Mouse (Mus musculus) intestine, postnatal 0 days (tissue): ENCODE results near the gene Phactr4. TPM values are rescaled to one million over a fixed set of nuclear protein-coding genes. Genes with fewer than 3 reads are reported as not detected.
A peak's percentile ranks its signal among the peaks of the same experiment; 100 is the strongest.

Source experiments
- ATAC-seq: fragments of 200-750 bp; cut with Nextera tagmentation; 2 replicates; pipeline ENCODE4 v1.8.0; 2017; ENCODE audit warnings: mild to moderate bottlenecking, moderate TSS enrichment, moderate library complexity
- H3K27ac ChIP-seq: fragments of 300-500 bp; sonication (generic); 2 replicates; pipeline ENCODE4 v1.5.1; 2014; ENCODE audit warnings: mild to moderate bottlenecking, low read depth, low read length, moderate library complexity
- H3K27me3 ChIP-seq: fragments of 300-500 bp; sonication (generic); replicated peaks from 2 replicates; pipeline ENCODE4 v1.6.1; 2014; ENCODE audit warnings: low read length, mixed read lengths; ENCODE audit not compliant: control insufficient read depth, insufficient read depth
- H3K36me3 ChIP-seq: fragments of 300-500 bp; sonication (generic); 2 replicates; pipeline ENCODE4 v1.6.1; 2014; ENCODE audit warnings: mild to moderate bottlenecking, moderate library complexity; ENCODE audit not compliant: control insufficient read depth, insufficient read depth
- H3K4me1 ChIP-seq: fragments of 300-500 bp; sonication (generic); replicated peaks from 2 replicates; pipeline ENCODE4 v1.6.1; 2014; ENCODE audit warnings: antibody characterized with exemption, low read length, mixed read lengths; ENCODE audit not compliant: control insufficient read depth, insufficient read depth
- H3K4me2 ChIP-seq: fragments of 300-500 bp; sonication (generic); replicated peaks from 2 replicates; pipeline ENCODE4 v1.6.1; 2014; ENCODE audit warnings: low read depth, mild to moderate bottlenecking, moderate library complexity
- H3K4me3 ChIP-seq: fragments of 300-500 bp; sonication (generic); 2 replicates; pipeline ENCODE4 v1.5.1; 2014; ENCODE audit warnings: low read depth, low read length
- H3K9ac ChIP-seq: fragments of 300-500 bp; sonication (generic); 2 replicates; pipeline ENCODE4 v1.6.1; 2014; ENCODE audit warnings: mild to moderate bottlenecking, low read depth, low read length
- H3K9me3 ChIP-seq: fragments of 300-500 bp; sonication (generic); 2 replicates; pipeline ENCODE4 v1.6.1; 2016; ENCODE audit warnings: mixed run types; ENCODE audit not compliant: control insufficient read depth
- CTCF ChIP-seq: sonication (generic); IDR thresholded peaks from 2 replicates; pipeline ENCODE4 v1.5.1; 2016; ENCODE audit warnings: low read depth, mild to moderate bottlenecking, control low read depth, antibody characterized with exemption, moderate library complexity
- WGBS: fragments of 180-500 bp; shearing (Covaris S2); extraction: QIAGEN DNeasy Blood & Tissue Kit; methylation state at CpG from one replicate; pipeline ENCODE4 v1.1.7; 2014; 5-methylcytosine and 5-hydroxymethylcytosine counted together
- microRNA-seq: library from miRNA; unstranded; fragments of <30 nt; microRNA quantifications from one replicate; pipeline ENCODE4, GENCODE M21; 2016
- polyA plus RNA-seq: library from polyadenylated mRNA; unstranded; fragments of >200 nt; fragmentation: Nextera tagmentation; extraction: Ambion mirVana; gene quantifications from 2 replicates; pipeline ENCODE4 v1.2.1, GENCODE M21; 2015

The Phactr4 gene
- polyA plus RNA-seq, 1 experiment from 2014 or later: 16.7 TPM

- Histone ChIP-seq H3K9ac (peak overlapping the region; percentile 84), H3K4me2 (peak overlapping the region; percentile 80), H3K4me3 (peak overlapping the region; percentile 79), H3K27ac (peak overlapping the region; percentile 94), H3K36me3 (peaks cover 37% of the 10 kb centered on the region), H3K4me1 (no peaks in the 10 kb centered on the region), H3K9me3 (no peaks in the 10 kb centered on the region), H3K27me3 (no peaks in the 10 kb centered on the region)
- no peak for TF ChIP-seq CTCF
- under 1% methylated on average over 15 of the region's 15 CpGs for WGBS
- no peak for ATAC-seq
Observed at GRCm38 (mm10) chr4:132309140-132309848, 113.0 kb downstream of the Phactr4 start.

- Histone ChIP-seq H3K9me3 (no peaks in the 10 kb centered on the region), H3K9ac (peak overlapping the region; percentile 84), H3K4me3 (peak overlapping the region; percentile 79), H3K36me3 (peaks cover 30% of the 10 kb centered on the region), H3K27ac (peak overlapping the region; percentile 94), H3K4me1 (no peaks in the 10 kb centered on the region), H3K4me2 (peak overlapping the region; percentile 80), H3K27me3 (no peaks in the 10 kb centered on the region)
- under 1% methylated on average over 41 of the region's 41 CpGs for WGBS
- no peak for TF ChIP-seq CTCF
- ATAC-seq: peak; percentile 81
Observed at GRCm38 (mm10) chr4:132308437-132309139, 113.7 kb downstream of the Phactr4 start.

GRCm38 (mm10) chr4:132306004-132306403 is 116.3 kb downstream of the Phactr4 start:
- H3K27me3 ChIP-seq: no peaks in the 10 kb centered on the region
- WGBS: 59% methylated on average over 6 of the region's 6 CpGs
- H3K36me3 ChIP-seq: peaks cover 8% of the 10 kb centered on the region
- H3K27ac ChIP-seq: peak overlapping the region; percentile 65
- ATAC-seq: no peak
- no peaks in the 10 kb centered on the region for H3K4me1 ChIP-seq
- H3K4me3 ChIP-seq: no peak overlapping the region
- no peak for TF ChIP-seq CTCF
- H3K9me3 ChIP-seq: no peaks in the 10 kb centered on the region
- no peak overlapping the region for H3K9ac ChIP-seq
- H3K4me2 ChIP-seq: no peak overlapping the region

Small RNA genes within 50 kb of the gene (microRNA-seq; reads per million reads assigned to microRNA genes)
- not detected for gene Gm25707

Other genes starting within 250 kb of the Phactr4 start
- gene Ythdf2, start 210.2 kb downstream of the Phactr4 start, polyA plus RNA-seq: 38.3 and 44.9 TPM in 2 replicates
- gene Gmeb1, start 160.9 kb downstream of the Phactr4 start, polyA plus RNA-seq: 8.9 and 9.6 TPM in 2 replicates
- 43.2 and 47.5 TPM in 2 replicates for gene Taf12, start 148.1 kb downstream of the Phactr4 start, polyA plus RNA-seq
- 48.2 and 48.3 TPM in 2 replicates for gene Rab42, start 119.1 kb downstream of the Phactr4 start, polyA plus RNA-seq
- 80.1 and 84.1 TPM in 2 replicates for gene Trnau1ap, start 93.0 kb downstream of the Phactr4 start, polyA plus RNA-seq
- 47.4 and 48.7 TPM in 2 replicates for gene Rcc1, start 68.9 kb downstream of the Phactr4 start, polyA plus RNA-seq
- 8.8 and 9.5 TPM in 2 replicates for gene Med18, start 41.4 kb upstream of the Phactr4 start, polyA plus RNA-seq
- 17.2 and 18.0 TPM in 2 replicates for gene Sesn2, start 88.0 kb upstream of the Phactr4 start, polyA plus RNA-seq
- gene Atpif1, start 111.2 kb upstream of the Phactr4 start, polyA plus RNA-seq: 1,746 and 1,835 TPM in 2 replicates
- 119 and 120 TPM in 2 replicates for gene Dnajc8, start 113.1 kb upstream of the Phactr4 start, polyA plus RNA-seq
- 4.7 and 5.2 TPM in 2 replicates for gene Ptafr, start 141.6 kb upstream of the Phactr4 start, polyA plus RNA-seq
- 10.1 and 10.8 TPM in 2 replicates for gene Eya3, start 216.5 kb upstream of the Phactr4 start, polyA plus RNA-seq